Mouse (Mus musculus): ENCODE results near the gene Abcc3. TPM values are rescaled to one million over a fixed set of nuclear protein-coding genes. Genes with fewer than 3 reads are reported as not detected.

The Abcc3 gene
- polyA plus RNA-seq (2017; shearing (Covaris generic)), result 2.6 TPM

GRCm38 (mm10) chr11:94392672-94393109 lies at the start of gene Abcc3:
Abcc3 (minus strand) TSS chr11:94392997.

GRCm38 (mm10) chr11:94327693-94328643 lies 64.8 kb downstream of the Abcc3 start, which contains the start of gene Ankrd40:
Ankrd40 (plus strand) TSS chr11:94328001.

GRCm38 (mm10) chr11:94321931-94322400 lies 70.8 kb downstream of the Abcc3 start, which contains the start of gene Luc7l3:
Luc7l3 (minus strand) TSS chr11:94321988.

Other genes starting within 250 kb of the Abcc3 start
- gene Tob1, start 181.5 kb downstream of the Abcc3 start, polyA plus RNA-seq (2017; shearing (Covaris generic)), result 44.4 TPM
- gene Wfikkn2, start 147.0 kb downstream of the Abcc3 start, polyA plus RNA-seq (2017; shearing (Covaris generic)), result 0.17 TPM
- 0.97 TPM for gene Gm21885, start 111.1 kb downstream of the Abcc3 start, polyA plus RNA-seq (2017; shearing (Covaris generic))
- gene Luc7l3, start 71.0 kb downstream of the Abcc3 start, polyA plus RNA-seq (2017; shearing (Covaris generic)), result 90.1 TPM
- gene Ankrd40, start 65.0 kb downstream of the Abcc3 start, polyA plus RNA-seq (2017; shearing (Covaris generic)), result 47.6 TPM
- gene Cacna1g, start 81.2 kb upstream of the Abcc3 start, polyA plus RNA-seq (2017; shearing (Covaris generic)), result not detected
- gene Spata20, start 93.2 kb upstream of the Abcc3 start, polyA plus RNA-seq (2017; shearing (Covaris generic)), result not detected
- not detected for gene Epn3, start 107.0 kb upstream of the Abcc3 start, polyA plus RNA-seq (2017; shearing (Covaris generic))
- not detected for gene Mycbpap, start 128.7 kb upstream of the Abcc3 start, polyA plus RNA-seq (2017; shearing (Covaris generic))
- 4.3 TPM for gene Rsad1, start 156.3 kb upstream of the Abcc3 start, polyA plus RNA-seq (2017; shearing (Covaris generic))
- 0.20 TPM for gene Chad, start 172.1 kb upstream of the Abcc3 start, polyA plus RNA-seq (2017; shearing (Covaris generic))
- gene Acsf2, start 208.9 kb upstream of the Abcc3 start, polyA plus RNA-seq (2017; shearing (Covaris generic)), result 6.1 TPM
- gene Lrrc59, start 236.8 kb upstream of the Abcc3 start, polyA plus RNA-seq (2017; shearing (Covaris generic)), result 60.2 TPM

All from CD4-positive, CD25-positive, alpha-beta regulatory T cell (primary cell).